Mouse (Mus musculus) gastrocnemius, postnatal 10 days (tissue): ENCODE data around the gene Pla2g2d. TPM values are rescaled to one million over a fixed set of nuclear protein-coding genes. Genes with fewer than 3 reads are reported as not detected.
A peak's percentile ranks its signal among the peaks of the same experiment; 100 is the strongest.
"Not testable (repeated sequence)": the region's sequence is repeated elsewhere in the genome, so short reads cannot be mapped to it uniquely, and the experiment has no call there.

Experiments
- DNase-seq: peaks from one replicate; pipeline ENCODE4 v3.0.0; 2021; ENCODE audit warnings: mixed read lengths
- total RNA-seq, 2 experiments: library from RNA; stranded (reverse); gene quantifications; 2 replicates each; pipeline ENCODE4 v1.2.3; 2021

Pla2g2d gene
- total RNA-seq, 2 experiments from 2014 or later: not detected

DNA sequence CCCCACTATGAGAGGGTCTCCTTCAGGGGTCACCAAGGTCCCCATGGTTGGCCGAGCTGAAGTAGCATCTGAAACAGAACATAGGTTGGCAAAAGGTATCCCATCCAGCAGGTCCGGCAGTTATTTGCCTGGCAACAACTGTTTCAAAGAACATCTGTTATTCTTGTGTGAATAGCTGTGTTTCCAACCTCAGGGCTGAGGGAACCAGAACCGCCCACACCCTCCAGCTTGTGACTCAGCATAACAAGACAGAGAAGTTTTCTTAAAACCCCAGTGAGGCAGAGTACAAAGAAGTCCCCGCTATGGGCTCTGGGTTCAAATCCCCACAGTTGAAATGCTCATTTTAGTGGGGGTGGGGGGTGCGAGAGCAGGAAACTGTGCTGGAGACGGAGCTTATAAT, 6.6 kb downstream of the Pla2g2d start:
- no peak for DNase-seq

DNA sequence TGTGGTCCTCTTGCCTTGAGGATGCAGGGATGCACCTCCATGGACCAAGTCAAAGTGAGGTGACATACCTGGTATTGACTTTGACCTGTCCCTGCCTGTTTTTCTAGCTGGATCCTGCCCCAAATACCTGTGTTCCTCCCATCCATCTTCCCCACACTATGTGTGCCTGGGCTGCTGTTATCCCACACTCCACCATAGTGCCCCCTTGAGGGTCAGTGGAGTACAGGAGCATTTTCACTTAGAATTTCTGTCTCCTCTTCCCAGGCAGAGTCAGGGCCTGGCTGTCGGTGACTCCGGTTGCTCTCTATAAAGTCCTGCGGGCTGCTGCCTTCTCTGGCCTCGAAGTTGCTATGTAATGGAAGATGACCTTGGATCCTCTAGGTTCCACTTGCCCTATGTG, 10.2 kb downstream of the Pla2g2d start:
- DNase-seq: no peak

DNA sequence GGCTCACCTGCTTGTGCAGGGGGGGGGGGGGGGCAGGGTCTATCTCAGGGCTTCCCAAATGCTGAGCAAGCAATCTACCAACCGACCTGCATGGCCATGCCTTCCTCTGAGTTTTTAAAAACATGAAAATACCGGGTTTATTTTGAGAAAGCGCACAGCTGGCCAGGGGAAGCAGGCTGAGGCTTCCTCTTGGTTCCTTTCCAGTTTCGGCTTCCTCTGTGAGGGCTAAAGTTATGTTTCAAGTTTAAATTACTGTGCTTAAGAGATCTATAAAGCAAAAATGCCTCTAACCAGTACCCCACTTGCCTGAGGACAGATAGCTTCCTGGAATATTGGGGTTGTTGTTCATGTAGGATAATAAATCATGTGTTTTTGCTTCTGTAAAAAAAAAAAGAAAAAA, 10.6 kb downstream of the Pla2g2d start:
- no peak for DNase-seq

DNA sequence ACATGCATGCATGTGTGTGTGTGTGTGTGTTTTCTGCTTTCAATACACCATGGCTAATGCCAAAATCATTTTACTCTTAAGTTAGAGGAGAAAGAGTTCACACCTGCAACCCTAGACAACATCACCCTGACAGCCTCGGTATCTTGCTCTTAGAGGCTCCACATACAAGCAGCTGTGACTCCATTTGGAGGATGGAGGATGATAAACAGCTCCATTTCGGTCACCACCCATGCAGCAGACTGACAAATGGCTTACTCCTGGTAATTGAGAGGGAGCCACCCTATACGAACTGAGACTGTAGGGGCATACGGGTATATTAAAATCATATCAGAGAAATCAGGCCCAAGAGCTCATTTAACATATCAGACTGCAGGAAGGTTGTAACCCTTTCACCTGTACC, 12.8 kb downstream of the Pla2g2d start:
- DNase-seq: no peak

DNA sequence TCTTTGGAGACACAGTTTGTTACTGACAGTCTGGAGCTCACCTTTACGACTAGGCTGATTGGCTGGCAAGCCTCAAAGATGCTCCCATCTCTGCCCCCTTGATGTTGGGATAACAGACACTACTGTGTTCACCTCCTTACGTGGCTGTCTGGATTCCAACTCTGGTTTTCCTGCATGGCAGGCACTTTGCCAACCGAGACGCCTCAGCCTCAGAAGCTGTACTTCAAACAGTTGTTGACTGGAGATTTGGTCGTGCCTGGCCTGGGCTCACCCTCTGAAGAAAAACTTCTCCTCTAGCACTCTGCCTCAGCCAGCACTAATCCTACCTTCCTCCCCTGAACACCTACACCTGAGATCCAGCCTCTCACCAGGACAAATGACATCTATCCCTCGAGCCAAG, 15.9 kb downstream of the Pla2g2d start:
- DNase-seq: no peak

DNA sequence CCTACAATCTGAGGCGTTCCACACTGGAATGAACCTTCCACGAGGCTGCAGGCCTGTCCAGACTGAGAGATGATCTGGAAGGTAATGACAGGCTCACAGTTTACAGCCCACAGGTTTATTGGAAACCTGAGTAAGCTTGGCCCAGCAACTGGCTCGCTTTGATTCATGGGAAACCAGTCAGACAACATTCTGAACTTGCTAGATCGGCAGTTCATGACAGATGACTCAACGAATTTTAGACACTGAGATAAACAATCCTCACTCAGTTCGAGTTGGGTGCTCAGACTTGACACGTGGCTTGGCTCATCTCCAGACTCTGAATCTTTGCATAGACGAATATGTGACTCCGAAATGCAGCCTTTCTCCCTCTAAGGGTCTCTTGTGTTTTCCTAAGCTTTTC, 17.1 kb downstream of the Pla2g2d start:
- DNase-seq: no peak

DNA sequence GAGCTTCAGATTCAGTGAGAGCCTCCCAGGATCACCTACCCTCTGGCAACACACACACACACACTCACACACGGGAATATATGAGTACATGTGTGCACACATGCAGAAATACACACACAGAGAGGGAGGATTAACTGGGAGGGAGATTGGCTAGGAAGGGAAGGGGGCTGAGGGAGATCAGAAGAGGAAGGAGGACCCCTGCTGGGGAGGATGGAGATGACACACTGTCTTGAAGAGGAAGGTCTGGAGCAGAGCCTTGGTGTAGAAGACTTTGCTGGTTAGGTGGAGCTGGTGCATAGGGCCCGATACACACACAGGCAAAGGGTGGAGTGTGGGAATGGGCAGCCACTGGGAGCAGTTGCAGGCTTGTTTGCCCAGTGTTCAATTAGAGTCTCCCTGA, 17.7 kb downstream of the Pla2g2d start:
- peak; percentile 44 for DNase-seq

DNA sequence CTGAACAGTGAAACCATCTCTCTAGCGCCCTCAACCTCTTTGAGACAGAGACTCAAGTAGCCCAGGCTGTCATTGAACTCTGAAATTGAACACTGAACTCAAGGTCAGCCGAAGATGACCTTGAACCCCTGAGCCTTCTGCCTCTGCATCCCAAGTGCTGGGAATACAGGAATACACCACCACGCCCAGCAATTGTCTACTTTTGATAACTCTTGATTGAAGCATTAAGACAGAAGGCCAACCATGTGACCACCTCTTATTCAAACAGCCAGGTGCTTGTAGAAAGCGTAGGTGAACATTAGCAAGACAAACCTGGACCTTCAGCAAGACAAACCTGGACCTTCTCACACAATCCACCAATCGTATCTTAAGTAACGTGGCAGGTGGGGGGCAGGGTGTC, 18.8 kb downstream of the Pla2g2d start:
- DNase-seq: no peak

DNA sequence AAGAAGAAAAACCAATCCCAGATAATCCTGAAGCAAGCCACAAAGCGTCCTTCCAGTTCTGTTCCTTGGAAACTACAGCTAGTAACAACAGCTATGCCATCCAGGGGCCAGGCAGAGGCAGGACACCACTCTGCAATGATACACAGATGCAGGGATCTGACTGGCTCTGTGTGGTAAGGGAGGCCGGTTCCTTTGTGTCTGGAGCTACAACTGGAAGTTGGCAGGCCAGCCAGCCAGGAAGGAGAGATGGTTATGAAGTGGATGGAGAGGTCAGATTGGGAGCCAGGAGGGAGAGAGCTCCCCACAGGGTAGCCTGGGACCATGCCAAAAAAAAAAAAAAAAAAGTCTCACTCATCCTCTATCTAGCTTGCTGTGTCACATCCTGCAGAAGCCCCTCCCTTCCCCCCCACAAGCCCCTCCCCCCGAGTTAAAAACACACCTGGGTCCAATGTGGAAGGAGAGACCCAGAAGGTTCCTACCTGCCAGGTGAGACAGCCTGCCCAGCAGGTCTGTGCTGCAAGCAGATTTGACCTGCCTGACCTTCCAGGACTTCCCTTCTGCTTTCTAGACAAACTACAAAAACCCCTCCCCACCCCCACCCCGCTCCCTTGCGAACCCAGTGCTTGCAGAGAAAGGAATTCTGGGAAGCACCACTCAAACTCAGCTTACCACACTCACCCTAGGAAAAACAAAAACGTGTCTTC, 21.1 kb downstream of the Pla2g2d start:
- DNase-seq: no peak

DNA sequence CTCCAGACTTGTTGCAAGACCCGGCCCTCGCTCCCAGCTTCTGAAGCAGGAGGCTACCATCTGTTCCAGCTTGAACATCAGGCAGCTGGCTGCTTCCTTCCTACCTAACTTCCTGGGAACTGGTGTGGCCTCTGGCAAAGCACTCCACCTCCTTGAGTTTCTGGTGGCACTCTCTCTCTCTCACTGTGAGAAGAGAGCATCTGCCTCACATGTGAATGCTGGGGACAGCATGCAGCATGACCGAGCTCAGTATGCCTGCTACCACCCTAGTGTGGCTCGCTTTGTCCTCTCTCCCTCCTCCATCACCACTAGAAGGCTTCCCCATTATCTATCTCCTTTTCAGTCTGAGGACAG, 21.7 kb downstream of the Pla2g2d start:
- no peak for DNase-seq

DNA sequence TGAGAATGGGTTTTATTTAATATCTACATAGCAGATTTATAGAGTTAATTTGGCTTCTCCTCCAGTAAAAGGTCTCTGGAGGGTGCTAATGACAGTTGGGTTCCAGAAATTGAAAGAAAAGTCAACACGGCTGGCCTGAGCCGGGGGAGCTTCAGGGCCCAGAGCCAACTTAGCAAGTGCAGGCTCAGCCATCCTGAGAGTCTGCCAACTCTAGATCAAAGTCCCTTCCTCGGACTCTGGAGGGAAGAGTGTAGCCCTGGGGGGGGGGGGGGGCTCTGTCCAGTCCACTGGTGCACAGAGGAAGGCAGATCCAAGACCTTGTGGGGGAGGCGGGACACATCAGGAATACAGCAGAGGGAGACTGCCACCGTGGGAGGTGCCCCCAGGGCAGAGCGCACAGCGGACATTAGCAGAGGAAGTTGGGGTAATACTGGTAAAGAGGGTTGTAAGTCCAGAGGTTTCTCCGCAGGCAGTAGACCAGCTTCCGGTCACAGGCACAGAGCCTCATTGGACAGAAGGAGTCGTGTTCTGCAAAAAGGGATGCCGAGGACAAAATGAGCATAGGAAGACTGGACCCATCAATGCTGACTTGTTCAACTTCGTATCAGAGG, 24.7 kb downstream of the Pla2g2d start:
- DNase-seq: peak; percentile 25

DNA sequence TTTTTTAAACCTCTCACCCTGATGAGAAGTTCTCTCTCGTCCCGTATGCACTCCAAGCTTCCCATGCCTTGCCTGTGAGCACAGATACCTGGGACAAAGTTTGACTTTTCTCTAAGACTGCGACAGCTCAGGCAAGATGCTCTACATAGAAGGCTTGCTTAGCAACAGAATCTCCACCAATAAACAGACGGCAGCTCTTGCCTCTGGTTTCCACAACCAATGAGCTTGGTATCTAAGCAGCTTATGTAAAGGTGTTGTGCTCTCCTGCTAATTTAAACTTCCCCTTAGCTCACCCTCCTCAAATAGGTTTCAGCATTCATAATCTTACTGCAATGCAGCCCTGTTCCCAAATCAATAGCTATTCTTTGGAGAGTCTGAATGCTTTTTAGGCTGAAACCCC, 26.1 kb downstream of the Pla2g2d start:
- no peak for DNase-seq

DNA sequence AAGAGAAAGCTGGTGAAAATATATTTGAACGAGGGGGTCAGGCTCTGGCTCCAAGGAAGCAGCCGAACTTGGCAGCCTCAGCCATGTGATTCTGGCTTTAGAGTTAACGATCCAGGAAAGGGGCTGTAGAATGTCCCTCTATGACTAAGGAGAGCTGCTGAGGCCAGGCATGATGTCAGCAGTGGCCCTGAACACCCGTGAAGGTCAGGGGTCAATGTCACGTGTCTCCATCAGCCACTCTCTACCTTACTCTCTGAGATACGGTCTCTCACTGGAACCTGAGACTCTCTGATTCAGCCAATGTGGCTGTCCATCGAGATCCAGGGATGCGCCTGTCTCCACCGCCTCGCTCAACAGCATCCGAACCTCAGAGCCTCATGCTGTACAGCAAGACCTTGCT, 27.4 kb downstream of the Pla2g2d start:
- no peak for DNase-seq

DNA sequence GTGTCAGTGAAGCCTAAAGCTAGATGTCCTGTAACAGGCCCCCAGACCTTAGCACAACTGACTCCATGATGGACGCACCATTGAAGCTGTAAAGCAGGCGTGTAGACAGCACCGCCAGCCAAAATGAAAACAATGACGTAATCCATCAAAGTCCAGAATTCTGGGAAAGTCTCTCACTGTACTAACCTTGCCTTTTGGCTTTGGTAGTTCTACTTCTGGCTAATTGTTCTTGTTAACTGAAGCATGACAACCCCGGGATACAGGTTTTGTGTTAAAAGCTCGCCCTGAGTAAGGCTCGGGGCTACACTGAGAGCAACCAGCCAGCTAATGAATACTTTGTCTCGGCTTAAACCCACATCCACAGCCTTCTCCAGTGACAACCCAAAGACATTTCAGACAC, 29.7 kb downstream of the Pla2g2d start:
- DNase-seq: no peak

DNA sequence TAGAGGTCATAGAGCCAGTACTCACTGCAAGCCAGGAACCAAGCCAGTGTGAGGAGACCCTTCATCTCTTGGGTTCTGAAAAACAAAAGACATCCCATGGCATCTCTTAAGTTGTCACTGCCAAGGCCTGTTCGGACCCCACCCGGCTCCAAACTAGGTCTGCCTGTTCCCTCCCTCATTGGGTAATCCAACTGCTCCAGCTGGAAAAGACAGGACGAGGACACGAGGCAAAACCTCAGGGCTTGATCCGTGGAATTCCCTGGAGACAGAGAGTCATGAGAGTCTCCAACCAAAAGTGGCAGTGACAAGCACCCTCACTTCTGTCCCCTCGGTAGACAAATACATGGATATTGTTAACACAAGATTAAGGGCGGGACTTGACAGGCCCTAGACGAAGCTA, 30.6 kb downstream of the Pla2g2d start:
- DNase-seq: no peak

DNA sequence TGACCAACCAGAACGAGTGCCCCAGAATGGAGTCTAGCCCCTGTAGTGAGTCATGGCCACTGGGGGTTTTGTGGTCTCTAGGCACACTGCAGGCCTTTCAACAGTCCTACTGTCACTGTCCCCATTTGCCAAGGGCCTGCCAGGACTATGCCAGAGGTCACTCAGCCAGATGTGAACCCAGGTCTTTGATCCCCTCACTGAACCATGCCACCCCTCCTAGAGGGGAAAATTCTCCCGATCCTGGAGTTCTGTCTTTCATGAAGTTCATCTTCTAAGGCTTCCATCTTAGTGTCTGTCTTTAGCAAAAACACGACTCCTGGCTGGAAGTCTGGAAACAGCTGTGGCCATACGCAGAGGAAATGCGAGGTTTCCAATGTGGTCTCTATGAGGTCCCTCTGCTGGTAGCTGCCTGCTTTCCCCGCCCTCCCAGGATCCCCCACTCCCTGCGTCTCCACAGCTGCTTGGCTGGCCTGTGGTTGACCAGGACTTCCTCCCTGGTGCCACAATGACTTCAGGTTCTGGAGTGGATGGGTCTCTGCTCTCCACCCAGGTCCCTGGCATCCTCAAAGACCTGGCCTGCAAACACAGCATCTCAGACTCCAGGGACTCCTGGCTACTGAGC, 31.5 kb downstream of the Pla2g2d start:
- DNase-seq: no peak

DNA sequence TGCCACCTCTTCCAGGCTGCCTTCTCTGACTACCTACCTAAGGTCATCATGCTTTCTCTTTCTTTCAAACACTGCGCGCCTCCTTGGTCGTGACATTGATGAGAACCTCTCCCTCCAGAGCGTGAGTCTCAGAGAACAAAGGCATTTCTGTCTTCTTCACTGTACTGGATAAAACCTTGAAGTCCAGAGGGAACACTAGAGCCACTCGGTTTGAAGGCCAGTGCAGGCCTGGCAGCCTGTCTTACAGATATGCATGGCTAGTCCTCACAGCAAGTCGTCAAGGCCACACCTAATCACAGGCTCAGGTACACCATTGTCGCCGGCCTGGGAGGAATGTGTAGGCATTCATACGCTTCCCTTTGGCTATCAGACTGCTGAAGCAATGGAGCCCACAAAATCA, 40.6 kb downstream of the Pla2g2d start:
- no peak for DNase-seq

DNA sequence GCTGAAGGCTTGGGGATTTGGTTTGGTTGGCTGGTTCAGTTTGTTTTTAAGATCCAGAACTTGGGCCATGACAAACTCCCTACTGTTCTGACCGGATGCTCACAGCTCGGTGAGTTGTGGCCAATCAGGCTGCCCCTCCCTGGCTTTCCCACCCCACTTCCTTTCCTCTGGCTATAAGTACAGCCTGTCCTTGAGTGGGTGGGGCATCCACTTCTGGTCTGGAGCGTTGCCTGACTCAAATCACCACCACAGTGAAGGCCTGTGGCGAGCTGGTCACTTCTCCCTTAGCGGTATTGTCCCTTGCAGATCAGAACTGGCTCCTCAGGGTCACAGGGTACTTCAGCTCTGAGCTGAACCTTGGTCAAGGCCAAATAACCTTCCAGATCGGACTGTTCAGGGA, 42.2 kb downstream of the Pla2g2d start:
- no peak for DNase-seq

DNA sequence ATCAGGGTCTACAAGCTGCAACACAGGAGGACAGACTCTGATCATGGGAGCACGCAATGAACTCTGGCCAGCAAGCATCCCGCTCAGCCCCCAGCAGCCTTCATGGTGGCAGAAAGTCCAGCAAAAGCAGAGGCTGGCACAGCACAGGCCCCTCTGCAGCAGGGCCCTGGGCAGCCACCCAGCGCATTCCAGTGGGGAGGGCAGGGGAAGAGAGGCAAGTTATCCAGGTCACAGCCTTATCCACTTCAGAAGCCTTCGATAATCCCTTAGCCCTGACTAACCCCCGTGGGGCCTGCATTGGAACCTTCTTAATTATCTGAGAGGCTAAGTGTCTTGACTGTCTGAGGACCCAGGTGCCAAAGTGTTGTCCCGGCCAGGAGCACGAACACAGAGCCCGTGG, 43.6 kb downstream of the Pla2g2d start:
- DNase-seq: peak; percentile 73

DNA sequence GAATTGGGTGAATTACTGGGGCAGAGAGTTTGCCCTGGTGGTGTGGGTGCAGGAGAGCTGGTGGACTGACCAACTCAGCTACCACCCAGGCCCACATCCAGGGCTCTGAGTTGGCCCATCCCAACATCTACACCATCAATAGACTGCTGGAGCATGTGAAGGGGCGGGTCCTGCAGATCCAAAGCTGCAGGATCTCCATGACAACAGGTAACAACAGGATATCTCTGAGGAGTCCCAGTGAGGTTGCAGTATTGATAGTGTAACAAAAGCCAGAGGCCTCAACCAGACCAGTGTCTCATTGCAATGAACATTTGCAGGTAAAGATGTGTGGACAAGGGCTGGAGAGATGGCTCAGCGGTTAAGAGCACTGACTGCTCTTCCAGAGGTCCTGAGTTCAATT, 45.5 kb downstream of the Pla2g2d start:
- DNase-seq: no peak

DNA sequence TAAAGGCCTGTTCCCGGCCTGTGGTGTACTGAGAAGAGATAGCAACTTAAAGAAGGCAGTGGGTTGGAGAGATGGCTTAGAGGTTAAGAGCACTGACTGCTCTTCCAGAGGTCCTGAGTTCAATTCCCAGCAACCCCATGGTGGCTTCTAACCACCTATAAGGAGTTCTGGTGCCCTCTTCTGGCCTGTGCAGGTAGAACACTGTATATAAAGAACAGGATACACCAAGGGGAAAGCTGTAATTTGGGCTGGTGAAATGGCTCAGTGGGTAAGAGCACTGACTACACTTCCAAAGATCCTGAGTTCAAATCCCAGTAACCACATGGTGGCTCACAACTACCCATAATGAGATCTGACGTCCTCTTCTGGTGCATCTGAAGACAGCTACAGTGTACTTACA, 48.6 kb downstream of the Pla2g2d start:
- DNase-seq: not testable (repeated sequence)

DNA sequence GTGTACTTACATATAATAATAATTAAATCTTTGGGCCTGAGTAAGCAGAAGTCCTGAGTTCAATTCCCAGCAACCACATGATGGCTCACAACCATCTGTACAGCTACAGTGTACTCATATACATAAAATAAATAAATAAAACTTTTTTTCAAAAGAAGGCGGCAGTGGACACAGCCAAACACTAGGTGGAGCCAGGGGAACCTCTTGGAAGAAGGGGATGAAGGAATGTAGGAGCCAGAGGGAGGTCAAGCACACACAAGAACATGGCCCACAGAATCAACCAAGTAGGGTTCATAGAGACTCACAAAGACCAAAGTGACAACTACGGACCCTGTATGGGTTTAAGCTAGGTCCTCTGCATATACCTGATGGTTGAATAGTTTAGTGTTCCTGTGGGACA, 49.1 kb downstream of the Pla2g2d start:
- no peak for DNase-seq

DNA sequence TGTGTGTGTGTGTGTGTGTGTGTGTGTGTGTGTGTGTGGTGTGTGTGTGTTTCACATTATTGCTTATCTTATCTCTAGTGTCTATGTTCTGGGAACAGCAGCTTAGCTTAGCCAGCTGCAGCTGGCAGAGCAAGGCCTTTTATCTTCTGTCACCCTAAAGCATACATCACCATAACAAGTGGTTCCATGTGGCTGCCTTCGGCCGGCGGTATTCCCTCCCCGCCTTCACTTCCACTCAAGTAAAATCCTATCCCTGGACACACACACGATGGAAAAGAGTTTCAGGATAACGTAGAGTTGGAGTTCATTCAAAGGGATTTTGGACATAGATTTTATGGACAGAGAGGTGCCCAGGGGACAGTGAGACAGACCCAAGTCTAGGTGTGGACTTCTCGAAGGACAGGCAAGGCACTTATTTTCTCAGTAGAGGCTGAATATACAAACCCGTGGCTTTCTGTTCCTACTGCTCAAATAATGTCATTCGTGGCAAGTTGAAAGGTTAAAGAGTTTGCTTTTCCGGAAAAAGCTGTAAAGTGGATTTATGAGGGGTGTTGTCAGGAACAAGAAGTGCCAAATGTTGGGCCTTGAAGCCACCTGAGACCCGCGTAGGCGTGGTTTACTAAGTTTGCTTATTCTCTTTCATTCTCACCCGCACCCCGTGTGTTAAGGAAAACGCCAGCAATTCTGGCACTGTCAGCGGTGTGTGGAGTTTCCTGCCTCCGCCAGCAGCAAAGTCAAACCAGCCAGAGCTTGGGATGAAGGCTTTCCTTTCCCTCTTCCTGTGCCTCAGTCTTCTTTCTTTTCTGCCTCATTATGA, 50.4 kb downstream of the Pla2g2d start:
- no peak for DNase-seq
